Mouse (Mus musculus): ENCODE measurements around the gene Hmgcll1.
A peak's percentile ranks its signal among the peaks of the same experiment; 100 is the strongest.
"Not testable (repeated sequence)": the region's sequence is repeated elsewhere in the genome, so short reads cannot be mapped to it uniquely, and the experiment has no call there.

Gene Hmgcll1

DNA sequence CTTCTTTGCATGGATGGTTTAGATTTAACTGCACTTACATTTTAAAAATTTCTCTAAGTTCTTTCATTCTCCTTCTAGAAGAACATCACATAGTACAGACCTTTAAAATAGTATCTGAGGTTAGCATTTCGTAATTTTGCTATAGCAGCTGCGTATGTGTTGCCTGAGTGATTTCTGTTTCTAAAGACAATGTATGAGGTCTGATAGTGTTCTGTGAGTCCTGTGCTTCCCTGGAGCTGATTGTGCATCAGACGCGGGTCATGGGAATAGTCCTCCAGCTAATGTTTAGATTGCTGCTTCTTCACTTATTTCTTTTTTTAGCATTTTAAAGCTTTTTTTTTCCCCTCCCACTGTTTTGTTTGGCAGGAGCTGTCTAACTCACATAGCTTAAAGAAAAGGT, 46.8 kb downstream of the Hmgcll1 start:
- DNase-seq: no peak

- DNase-seq: no peak
Measured at GRCm38 (mm10) chr9:76064164-76064563, 49.5 kb downstream of the Hmgcll1 start.

DNA sequence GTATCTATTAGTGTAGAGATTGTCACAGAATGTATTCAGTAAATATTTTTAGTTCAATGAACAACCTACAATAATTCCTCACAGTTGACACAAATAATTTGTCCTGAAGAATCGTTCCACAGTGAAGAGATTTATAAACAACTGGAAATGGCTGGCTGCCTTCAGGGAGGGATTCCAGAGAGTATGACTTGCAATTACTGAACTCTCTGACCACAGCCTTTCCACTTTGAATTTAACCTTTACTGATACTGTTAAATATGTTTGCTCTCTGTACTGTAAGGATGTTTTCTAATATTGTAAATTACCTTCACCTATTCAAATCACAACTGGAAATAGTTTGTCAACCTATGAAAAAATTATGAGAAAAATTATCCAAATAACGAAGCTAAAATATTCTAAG, 76.9 kb downstream of the Hmgcll1 start:
- DNase-seq: peak; percentile 63

- DNase-seq: peak; percentile 87
Measured at GRCm38 (mm10) chr9:76097221-76097620, 82.6 kb downstream of the Hmgcll1 start.

- DNase-seq: peak; percentile 89
Measured at GRCm38 (mm10) chr9:76099981-76100380, 85.3 kb downstream of the Hmgcll1 start.

- not testable (repeated sequence) for DNase-seq
Measured at GRCm38 (mm10) chr9:76104416-76104815, 89.8 kb downstream of the Hmgcll1 start.

DNA sequence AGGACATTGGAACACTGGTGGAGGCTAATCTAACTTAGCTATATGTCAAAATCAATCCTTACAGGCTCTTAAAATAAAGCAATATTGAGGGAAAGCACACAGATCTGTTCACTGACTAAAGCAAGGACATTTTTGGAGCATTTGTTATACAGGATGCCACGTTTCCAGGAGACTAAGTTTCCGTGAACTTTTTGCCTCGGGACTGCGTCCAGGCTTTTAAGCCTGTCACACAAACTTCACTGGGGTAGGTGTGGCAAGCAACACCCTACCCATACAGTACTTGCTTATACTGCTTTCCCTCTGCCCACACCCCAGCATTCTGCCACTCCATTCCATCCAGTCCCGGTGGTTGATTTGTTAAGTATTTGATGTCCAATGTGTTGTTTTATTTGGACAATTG, 90.2 kb downstream of the Hmgcll1 start:
- no peak for DNase-seq

- DNase-seq: peak; percentile 90
Measured at GRCm38 (mm10) chr9:76122888-76123287, 108.2 kb downstream of the Hmgcll1 start.

GRCm38 (mm10) chr9:76124249-76124648, 109.6 kb downstream of the Hmgcll1 start:
- DNase-seq: no peak

- no peak for DNase-seq
Measured at GRCm38 (mm10) chr9:76129353-76129752, 114.7 kb downstream of the Hmgcll1 start.

DNA sequence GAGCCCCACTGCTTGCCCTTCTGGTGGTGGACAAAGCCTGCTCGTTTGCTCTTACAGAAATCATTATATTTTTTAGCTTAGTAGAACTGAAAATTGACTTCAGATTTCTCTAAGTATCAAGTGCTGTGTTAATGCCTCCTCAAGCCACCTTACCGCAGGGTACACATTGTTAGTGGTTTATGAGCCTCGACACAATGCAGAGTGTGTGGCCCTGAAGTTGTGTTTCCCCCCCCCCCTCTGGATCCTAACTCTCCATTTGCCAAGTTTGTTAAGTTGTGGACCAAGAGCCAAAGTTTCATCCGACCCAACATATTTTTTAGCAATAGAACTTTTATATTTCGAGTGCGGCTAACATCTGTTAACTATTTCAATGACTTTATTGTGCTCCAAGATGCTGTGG, 119.4 kb downstream of the Hmgcll1 start:
- DNase-seq: no peak

DNA sequence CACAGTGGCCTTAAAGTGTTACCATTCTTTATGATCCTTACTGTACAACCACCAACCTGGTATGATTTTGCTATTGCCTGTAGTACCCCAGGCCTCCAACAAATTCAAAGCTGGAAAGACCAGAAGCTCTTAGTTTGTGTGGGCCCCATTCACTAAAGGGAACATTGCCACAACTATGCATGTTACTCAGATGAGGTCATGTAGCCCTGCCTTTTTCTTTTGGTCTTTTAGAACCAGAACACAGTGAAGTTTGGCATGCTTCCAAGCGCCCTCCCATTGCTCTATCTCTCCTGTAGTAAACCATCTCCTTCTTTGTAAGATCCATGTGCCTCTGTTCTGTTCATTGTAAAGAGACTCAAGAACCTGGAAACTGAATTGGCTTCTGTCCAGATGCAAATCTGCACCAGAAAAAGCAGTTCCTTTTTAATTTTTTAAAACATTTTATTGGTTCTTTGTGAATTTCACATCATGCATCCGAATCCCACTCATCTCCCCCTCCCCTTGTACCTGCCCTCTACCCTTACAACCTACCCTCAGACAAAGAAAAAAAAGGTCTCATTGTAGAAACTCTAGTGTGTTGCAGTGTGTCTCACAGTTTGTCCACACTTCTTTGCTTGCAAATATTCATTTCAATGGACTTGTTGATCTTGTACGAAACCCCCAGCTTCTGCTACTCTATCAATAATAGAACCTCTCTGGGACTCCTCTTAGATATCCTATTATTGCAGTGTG, 123.9 kb downstream of the Hmgcll1 start:
- peak; percentile 84 for DNase-seq

- no peak for DNase-seq
Measured at GRCm38 (mm10) chr9:76145593-76145992, 130.9 kb downstream of the Hmgcll1 start.

GRCm38 (mm10) chr9:76162446-76162845, 147.8 kb downstream of the Hmgcll1 start:
- DNase-seq: peak; percentile 60

GRCm38 (mm10) chr9:76168355-76168754, 153.7 kb downstream of the Hmgcll1 start:
- no peak for DNase-seq

GRCm38 (mm10) chr9:76172686-76173295, 158.1 kb downstream of the Hmgcll1 start:
- DNase-seq: no peak

- DNase-seq: no peak
Measured at GRCm38 (mm10) chr9:76179221-76179620, 164.6 kb downstream of the Hmgcll1 start.
